Mouse (Mus musculus) c-Kit-positive CD71-positive TER-119-positive erythroid progenitor cells, embryonic 14.5 days (primary cell): Measurements from ENCODE around the gene BC051019.

Source experiments
- DNase-seq: peaks from one replicate; pipeline ENCODE4 v3.0.0-alpha.2; 2013; ENCODE audit warnings: low spot score

The BC051019 gene

DNA sequence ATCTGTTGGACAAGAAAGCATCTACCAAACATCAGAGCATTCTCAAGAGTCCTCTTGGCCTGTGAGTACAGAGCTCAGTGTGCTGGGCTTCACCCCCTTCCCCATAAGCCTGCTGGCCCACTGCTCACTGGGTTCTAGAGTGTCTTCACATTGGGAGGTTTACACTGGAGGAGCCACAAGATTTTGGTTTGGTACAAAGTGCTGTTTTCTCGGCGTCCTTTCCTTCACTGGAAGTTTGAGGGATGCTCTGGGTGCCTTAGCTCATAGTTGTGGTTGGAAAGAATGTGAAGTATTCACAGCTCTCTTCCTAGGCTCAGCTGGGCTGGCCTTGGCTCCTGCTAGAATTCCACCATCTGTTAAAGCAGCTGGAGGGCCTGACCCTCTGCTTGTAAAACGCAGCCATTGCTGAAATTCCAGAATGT lies 14.7 kb downstream of the BC051019 start:
- no peak for DNase-seq

DNA sequence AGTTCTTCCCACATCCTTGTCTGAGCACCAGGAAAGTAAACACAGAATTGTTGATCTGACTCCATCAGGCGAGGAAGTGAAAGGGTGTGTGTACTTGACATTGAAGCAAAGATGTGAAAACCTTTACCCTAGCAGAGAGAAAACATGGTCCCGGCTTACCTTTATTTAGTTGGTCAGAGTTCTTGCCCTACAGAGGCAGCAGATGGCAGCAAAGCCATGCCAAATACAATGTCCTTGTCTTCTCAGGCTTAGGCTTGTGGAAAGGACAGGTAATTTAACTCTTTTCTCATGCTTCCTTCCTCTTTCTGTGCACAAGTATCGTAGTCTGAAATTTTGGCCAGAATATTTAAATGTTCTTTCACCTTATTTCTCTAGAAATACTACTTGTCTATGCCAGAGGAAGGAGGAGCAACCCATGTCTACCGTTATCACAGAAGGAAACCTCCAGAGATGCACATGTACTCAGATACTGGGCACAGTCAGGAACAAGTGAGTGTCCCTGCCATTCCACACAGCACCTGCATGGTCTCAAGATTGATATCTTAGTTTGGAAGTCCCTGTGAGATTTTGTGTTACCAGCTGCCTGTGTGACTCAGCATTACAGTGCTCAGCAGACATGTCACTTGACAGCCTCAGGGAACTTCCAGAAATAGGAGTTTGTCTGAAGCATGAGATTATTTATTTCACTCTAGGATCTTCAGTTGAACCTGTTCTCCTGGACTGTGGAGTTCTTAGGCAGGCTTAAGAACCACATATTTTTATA lies 16.4 kb downstream of the BC051019 start:
- peak; percentile 56 for DNase-seq

DNA sequence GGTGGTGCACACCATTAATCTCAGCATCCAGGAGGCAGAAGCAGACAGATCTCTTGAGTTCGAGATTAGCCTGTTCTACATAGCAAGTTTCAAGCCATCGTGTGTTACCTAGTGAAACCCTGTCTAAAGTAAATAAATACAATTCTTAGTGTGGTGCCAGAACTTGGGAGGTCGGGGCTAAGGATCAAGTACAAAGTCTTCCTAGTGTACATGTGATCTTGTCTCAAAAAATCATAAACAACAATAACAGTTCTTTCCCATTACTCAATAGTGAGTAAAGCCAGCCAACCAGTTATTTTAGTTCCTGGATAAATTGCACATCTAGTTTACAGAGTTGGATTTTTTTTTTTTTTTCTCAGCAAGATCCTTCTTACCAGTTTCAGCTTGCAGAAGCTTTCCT lies 19.2 kb downstream of the BC051019 start:
- DNase-seq, result no peak

DNA sequence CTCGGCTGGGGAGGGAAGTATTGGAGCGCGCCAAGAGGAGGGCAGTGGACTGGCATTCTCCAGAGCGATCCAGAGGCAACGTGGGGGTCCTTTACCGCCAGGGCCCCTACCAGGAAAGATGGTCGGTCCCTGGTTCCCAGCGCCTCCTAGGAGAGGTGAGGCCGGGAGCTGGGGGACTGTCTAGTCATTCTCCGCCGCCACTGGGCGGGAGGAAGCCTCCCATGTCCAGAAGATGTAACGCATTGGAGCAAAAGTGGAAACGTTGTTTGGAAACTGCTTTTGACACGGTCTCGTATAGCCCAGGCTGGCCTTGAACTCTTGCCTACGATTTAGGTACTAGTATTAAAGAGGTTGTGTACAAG lies 19.7 kb downstream of the BC051019 start:
- DNase-seq, result peak; percentile 42

DNA sequence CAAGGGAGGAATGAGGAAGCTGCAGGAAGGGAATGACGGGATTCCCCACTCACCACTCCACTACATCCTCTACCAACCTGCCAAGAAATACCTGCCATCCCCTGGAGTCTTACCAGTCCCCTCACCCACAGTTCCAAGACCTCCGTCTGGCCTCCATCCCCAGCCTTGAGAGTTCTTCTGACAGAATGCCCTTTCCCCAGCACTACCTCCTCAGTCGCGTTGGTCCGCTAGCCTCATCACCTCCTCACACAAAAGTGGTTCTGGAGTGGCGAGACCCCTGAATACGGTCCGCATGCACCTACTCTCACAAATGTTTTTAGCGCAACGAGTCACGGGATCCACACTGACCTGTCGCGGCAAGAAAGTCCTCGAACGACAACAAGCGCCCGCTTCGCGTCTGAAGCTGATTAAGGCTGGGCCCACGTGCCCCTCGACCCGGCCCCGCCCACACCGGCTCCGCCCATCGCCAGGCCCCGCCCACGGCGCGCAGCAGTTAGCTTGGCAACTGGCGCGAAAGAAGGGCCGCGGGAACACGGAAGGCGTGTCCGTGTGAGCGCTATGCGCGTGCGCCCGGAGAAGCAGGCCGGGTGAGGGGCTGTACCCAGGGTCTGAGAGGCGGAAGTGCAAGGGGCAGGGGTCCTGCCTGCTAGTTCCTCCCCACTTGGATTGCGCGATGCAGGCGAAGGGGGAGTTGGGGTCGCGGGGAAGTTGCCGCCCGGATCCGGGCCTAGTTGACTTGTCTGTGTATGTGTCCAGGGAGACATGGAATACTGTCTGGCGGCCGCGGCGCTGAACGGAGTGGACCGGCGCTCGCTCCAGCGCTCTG lies 20.2 kb downstream of the BC051019 start, which contains the start of the genes St5 and Akip1:
Gene St5, minus strand, starts transcription at position 416 of the 826 bp plus-strand sequence.
Gene Akip1, plus strand, starts transcription at position 501 of the 826 bp plus-strand sequence.
- peak; percentile 93 for DNase-seq

DNA sequence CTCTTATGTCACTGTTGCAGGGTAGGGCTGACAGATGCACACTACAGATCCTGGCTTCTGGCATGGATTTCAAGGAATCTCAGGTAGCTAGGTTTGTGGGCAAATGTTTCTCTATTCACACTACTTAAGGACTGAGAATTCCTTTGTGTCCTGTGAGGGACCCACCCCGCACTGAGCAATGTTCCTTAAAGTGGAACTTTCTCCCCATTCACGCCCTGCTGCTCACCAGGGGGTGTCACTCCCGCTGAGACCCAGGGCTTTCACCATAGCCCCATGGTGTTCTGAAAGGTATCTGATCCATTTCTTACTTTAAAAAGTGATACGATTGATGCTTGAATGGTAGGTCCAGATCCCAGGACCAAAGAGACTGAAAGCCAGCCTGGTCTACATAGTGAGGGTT lies 20.9 kb downstream of the BC051019 start:
- no peak for DNase-seq

DNA sequence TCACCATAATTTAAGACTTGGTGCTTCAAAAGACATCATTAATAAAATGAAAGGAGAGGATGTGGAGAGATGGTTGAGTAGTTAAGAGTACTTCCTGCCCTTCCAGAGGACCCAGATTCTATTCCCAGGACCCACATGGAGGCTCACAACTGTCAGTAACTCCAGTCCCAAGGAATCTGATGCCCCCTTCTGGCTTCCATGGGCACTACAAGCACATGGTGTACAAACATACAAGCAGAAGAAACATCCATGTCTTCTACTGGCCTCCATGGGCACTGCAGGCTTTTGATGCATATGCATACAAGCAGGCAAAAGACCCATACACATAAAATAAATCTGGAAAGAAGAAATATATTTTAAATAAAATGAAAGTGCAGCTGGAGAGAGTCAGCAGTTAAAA lies 23.4 kb downstream of the BC051019 start:
- no peak for DNase-seq

DNA sequence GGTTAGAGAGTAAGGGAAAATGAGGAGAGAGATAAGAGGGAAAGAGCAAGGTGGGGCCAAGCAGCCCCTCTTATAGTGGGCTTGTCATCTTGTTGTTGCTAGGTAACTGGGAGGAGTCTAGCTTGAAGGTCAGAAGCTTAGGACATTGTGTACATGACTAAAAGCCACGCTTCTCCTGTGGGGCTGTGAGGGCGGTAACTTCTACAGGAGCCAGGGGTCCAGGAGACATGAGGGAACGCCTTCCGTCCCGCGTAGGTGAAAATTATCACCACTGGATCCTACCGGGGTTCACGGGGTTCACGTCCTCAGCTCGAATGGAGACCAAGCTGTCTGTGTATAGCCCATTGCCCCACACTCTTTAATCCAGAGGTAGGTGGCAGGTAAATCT lies 28.3 kb downstream of the BC051019 start:
- DNase-seq, result no peak

DNA sequence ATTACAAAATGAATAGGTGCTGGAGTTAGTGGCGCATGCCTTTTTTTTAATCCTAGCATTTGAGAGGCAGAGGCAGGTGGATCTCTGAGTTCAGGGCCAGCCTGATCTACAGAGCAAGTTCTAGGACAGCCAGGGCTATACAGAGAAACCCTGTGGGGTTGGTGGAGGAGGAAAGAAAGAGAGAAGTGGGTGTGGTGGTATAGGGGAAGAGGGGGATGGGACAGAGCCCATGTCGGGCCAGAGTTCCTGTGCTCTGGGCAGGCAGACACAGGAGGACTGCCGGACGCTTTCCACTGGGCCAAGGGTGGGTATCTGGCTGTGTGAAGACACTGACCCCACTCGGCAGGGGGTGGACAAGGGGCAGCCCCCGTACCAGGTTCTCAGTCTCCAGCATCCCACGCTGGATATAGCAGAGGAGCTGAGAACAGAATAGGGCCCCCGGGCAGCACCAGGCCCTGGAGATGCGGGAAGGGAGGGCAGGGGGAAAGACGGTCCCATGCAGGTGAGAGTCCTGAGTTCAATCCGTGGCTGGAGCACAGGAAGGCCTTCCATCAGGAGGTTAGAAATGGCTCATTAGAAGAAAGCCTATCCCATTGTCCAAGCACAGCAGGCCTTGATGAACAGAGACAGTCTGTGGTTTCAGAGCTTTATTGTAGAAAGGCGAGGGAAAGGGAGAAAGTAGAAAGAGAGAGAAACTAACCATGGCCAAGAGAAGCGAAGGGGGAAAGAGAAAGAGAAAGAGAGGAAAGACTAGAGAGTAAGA lies 28.9 kb downstream of the BC051019 start:
- no peak for DNase-seq

DNA sequence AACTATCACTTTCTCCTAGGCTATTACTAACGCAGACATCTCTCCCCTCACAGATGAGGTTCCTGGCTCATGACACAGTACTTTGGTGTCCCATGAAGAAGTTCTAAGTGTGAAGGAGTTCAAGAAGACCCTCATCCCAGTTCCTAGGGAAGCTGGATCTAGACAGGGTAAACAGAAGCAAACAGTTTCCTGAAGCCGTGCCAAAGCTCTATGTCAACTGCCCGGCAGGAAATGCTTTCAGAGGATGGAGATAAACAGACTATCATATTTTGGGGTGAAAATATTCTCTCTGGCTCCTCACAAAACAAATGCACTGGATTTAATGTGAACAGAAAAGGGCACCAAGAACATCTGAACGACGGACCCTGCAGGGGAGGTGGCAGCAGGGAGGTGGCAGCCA lies 32.7 kb downstream of the BC051019 start:
- DNase-seq, result no peak

DNA sequence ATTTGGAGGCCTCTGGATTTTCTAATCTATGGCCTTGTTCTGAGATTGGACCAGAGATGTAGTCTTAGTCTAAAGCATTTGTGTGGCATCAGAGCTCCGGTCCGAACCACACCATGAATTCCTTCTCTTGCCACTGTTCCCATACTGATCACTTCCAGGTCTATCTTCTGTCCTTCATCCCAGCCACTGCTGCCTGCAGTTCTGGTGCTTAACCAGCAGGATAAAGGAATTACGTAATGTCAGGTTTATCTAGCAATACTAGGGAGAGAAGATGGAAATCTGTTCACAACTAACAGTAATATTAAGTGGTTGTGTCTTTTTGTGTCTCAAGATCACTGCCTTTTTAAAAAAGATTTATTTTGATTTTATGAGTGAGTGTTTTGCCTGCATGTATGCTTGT lies 33.5 kb downstream of the BC051019 start:
- DNase-seq, result no peak

DNA sequence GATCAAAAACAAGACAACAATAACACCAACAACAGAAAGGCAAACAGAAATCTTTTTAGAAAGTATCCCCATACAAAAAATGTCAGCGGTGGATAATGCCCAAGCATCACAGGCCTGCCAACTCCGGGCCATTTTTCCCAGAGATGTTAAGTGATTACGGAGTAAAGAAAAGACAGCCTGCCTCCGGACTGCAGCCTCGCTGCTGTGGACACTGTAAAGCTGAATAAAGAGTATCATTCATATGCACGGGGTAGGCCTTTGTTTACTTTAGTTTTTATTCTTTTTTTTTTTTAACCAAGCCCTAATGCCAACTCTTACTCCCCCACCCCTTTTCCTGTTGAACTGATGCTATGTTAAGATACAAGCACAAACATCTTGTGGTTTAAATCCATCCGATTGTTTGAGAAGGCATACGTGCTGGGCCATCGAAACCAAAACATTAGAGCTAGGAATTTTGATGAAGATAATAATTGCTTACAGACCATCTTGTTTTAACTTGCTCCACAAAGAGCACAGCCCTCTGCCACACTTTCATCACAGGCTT lies 37.0 kb downstream of the BC051019 start:
- no peak for DNase-seq

DNA sequence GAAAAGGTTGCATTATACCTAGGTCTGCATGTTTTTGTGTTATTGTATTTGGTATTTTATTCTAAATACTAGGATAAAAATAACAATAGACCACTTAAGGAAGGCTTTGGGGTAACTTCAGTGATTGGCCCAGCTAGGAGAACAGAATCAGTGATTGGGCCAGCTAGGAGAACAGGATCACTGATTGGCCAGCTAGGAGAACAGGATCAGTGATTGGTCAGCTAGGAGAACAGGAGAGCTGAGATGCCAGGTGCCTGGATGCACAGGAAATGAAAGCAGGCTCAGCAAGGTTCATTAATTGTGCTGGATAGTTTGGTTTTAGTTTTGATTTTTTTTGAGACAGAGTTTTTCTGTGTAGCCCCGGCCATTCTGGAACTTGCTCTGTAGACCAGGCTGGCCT lies 42.8 kb downstream of the BC051019 start:
- DNase-seq, result no peak

DNA sequence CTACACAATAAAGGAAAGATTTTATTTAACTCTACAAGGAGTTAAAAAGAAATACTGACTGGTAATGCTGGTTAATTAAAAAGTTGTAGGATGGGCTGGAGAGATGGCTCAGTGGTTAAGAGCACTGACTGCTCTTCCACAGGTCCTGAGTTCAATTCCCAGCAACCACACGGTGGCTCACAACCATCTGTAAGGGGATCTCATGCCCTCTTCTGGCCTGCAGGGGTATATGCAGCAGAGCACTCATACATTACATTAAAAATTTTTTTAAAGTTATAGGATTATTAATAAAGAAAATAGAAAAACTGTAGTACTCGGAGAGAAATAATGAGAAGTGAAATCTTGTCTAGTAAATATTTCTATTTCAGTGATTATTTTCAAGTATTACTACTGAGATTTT lies 43.4 kb downstream of the BC051019 start:
- no peak for DNase-seq

DNA sequence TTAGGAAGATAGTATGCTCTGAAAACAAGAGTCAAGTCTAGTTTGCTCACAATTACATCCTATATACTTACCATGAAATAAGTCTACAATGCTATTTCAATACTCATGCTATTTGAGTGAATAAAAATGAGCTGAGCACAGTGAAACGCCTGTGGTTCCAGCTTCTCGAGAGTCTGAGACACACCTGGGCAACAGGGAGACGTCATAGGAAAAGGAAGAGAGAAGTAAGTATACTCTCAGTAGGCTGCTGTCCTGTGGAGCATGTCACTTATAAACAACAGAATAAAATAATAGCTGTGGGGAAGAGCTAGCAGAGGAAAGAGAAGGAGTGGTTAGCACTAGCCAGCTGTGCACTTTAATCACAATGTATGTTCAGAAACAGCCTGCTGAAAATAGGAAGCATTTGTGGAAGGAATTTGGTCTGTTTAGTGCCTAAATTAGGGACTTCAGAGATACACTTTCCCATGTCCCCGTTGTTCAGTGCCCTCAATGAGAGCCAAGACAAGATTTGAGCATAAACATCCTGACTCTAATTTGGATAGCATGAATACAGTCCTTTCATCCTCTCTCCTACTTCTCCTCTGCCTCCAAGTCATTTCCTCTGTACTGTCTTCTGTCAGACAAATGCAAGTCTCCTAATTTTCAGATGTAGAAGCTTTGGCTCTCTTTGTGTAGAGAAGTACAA lies 48.6 kb downstream of the BC051019 start:
- no peak for DNase-seq

DNA sequence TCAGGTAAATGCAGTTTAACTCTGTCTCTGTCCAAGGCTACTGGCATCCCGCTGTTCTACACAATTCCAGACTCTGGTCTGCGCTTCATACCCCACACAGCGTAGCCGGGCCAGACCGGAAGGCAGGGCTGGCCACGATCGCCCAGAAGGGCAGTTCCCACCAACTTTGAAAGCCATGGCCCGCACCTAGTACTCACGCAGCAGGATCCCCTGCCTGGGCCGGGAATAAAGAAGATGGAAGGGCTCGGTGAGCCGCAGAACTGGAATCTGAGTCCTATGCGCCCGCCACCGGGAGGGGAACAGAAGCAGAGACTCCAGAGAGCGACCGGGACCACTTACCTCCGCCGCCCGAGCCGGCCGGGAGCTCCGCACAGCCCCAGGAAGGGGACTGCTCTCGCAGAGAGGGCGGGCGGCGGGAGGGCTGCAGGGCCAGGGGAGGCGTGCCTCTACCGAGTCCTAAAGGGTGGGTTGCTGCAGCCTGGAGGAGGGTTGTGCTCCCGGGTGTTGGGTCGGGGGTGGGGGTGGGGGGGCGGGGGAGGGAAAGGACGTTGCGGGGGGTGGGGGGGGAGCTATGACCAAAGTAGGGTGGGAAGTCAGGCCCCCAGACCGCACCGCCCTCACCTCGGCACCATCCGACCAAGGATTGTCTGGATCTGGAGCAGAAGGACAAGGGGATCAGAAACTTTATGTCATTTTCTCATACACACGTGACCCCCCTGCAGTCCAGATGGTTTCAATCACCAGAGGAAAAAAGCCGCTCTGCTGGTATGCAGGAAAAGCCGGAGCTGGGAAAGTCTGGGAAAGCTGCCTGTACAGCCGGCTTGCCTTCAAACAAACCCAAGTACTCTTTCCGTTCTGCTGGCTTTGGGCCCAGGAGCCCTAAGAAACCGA lies 51.8 kb downstream of the BC051019 start:
- no peak for DNase-seq

DNA sequence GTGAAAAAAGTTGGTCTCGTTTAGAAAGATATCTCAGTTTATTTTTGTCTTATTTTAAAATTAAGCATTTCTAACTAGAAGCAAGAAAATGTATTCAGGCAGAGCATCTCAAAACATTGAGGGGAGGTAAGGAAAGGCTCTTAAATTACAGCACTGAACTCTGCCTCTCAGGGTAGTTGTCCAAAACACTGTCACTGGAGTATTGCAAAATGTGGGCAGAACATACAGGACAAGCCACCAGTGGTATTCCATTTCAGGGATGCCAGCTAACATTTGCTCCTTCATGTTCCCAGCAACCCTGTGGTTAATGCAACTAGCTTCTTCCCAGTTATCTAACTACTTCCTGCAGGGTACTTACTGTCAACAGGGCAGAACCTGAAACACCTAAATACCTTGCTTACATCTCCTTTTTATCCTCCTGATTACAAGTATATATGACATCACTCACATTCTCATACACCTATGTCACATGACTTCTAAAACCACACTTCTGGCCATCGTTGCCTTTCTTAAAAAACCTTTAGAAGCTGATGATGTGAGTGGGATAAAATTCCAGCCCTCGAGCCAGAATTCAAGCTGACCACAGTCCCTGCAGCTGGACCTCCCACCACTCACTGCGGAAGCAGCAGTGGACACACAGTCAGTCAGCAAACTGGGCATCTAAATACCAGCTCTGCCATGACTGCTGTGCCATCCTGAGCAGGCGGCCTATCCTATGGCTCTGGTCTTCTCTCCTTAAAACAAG lies 54.1 kb downstream of the BC051019 start:
- no peak for DNase-seq

DNA sequence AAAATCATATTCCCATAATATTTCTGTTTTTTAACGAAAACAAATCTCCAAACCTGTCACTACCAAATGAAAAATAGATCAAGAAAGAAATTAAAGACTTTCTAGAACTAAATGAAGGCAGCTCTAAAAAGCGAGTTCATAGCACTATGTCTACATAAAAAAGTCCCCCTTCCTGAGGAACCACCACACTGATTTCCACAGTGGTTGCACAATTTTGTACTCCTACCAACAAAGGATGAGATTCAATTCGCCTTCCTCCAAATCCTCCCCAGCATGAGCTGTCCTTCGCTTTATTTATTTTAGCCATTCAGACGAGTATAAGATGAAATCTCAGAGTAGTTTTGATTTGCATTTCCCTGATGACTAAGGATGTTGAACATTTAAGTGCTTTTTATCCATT lies 57.0 kb downstream of the BC051019 start:
- DNase-seq, result no peak

DNA sequence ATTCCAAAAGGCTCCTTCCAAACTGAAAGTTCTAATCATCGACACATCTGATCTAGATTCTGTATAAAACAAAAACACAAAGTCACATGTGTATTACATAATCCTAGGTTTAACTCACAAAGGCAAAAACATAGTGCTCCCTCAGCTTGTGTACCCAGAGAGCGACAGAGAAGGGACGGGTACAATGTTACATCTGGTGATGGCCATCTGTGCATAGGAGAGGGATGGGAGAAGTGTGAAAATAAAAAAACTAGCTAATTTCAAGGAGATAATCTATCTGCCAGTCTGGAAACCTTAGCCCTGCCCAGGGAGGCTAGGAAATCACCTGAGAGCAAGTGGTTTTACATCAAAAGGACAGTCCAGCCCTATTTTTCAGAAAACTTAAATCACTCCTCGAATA lies 61.0 kb downstream of the BC051019 start:
- no peak for DNase-seq
